Mouse (Mus musculus) intestine, embryonic 14.5 days (tissue): ENCODE data around the gene Gm3043. TPM values are rescaled to one million over a fixed set of nuclear protein-coding genes. Genes with fewer than 3 reads are reported as not detected.
"Not testable (repeated sequence)": the region's sequence is repeated elsewhere in the genome, so short reads cannot be mapped to it uniquely, and the experiment has no call there.

Experiments used
- ATAC-seq: fragments of 200-750 bp; cut with Nextera tagmentation; replicated peaks from 2 replicates; pipeline ENCODE4 v1.8.0; 2017; ENCODE audit warnings: low read depth, moderate number of reproducible peaks, moderate TSS enrichment, moderate library complexity; ENCODE audit not compliant: low FRiP score, low TSS enrichment
- DNase-seq: peaks from one replicate; pipeline ENCODE4 v3.0.0-alpha.2; 2018; ENCODE audit warnings: low spot score
- H3K27ac ChIP-seq: fragments of 300-500 bp; sonication (generic); 2 replicates; pipeline ENCODE4 v1.5.1; 2014; ENCODE audit warnings: low read depth, mild to moderate bottlenecking, control low read depth
- H3K27me3 ChIP-seq: fragments of 300-500 bp; sonication (generic); replicated peaks from 2 replicates; pipeline ENCODE4 v1.6.1; 2014; ENCODE audit warnings: low read length, control low read depth; ENCODE audit not compliant: control insufficient read depth, insufficient read depth
- H3K36me3 ChIP-seq: fragments of 300-500 bp; sonication (generic); 2 replicates; pipeline ENCODE4 v1.6.1; 2014; ENCODE audit warnings: low read length, control low read depth; ENCODE audit not compliant: control insufficient read depth, insufficient read depth
- H3K4me1 ChIP-seq: fragments of 300-500 bp; sonication (generic); replicated peaks from 2 replicates; pipeline ENCODE4 v1.6.1; 2014; ENCODE audit warnings: low read length, control low read depth, mixed read lengths; ENCODE audit not compliant: control insufficient read depth, insufficient read depth
- H3K4me2 ChIP-seq: fragments of 300-500 bp; sonication (generic); 2 replicates; pipeline ENCODE4 v1.6.1; 2014; ENCODE audit warnings: low read length
- H3K4me3 ChIP-seq: fragments of 300-500 bp; sonication (generic); 2 replicates; pipeline ENCODE4 v1.5.1; 2014; ENCODE audit warnings: low read depth, low read length, control low read depth, mixed read lengths
- H3K9ac ChIP-seq: fragments of 300-500 bp; sonication (generic); 2 replicates; pipeline ENCODE4 v1.6.1; 2014; ENCODE audit warnings: mild to moderate bottlenecking, low read length
- H3K9me3 ChIP-seq: fragments of 300-500 bp; sonication (generic); 2 replicates; pipeline ENCODE4 v1.6.1; 2016; ENCODE audit warnings: low read length, control low read depth; ENCODE audit not compliant: control insufficient read depth
- WGBS: fragments of 180-500 bp; shearing (Covaris S2); extraction: QIAGEN DNeasy Blood & Tissue Kit; methylation state at CpG from one replicate; pipeline ENCODE4 v1.1.7; 2014; 5-methylcytosine and 5-hydroxymethylcytosine counted together
- polyA plus RNA-seq: library from polyadenylated mRNA; unstranded; fragments of >200 nt; fragmentation: Nextera tagmentation; extraction: Ambion mirVana; gene quantifications from 2 replicates; pipeline ENCODE4 v1.2.1, GENCODE M21; 2014

Gm3043 gene
- polyA plus RNA-seq: not detected in 2 replicates

- H3K27me3 ChIP-seq, DNase-seq, H3K4me1 ChIP-seq, H3K9ac ChIP-seq, H3K4me3 ChIP-seq, H3K4me2 ChIP-seq, H3K27ac ChIP-seq, ATAC-seq, H3K9me3 ChIP-seq, H3K36me3 ChIP-seq: not testable (repeated sequence)
- WGBS: no CpG with 5 or more reads among the region's 3 CpGs
Observed at GRCm38 (mm10) chr14:3688483-3688882, at the start of gene Gm3043. Gm3043 (plus strand) TSS chr14:3688783.

- H3K4me1 ChIP-seq, H3K9me3 ChIP-seq, H3K27ac ChIP-seq, H3K9ac ChIP-seq, H3K4me3 ChIP-seq, H3K27me3 ChIP-seq, H3K36me3 ChIP-seq, DNase-seq, ATAC-seq, H3K4me2 ChIP-seq: not testable (repeated sequence)
- no CpG with 5 or more reads among the region's 32 CpGs for WGBS
Observed at GRCm38 (mm10) chr14:3651730-3652129, 36.9 kb upstream of the Gm3043 start, which contains the start of gene Gm3020. Gm3020 (plus strand) TSS chr14:3652030.

Other genes starting within 250 kb of the Gm3043 start
- not detected in 2 replicates for gene Gm10408, start 239.4 kb upstream of the Gm3043 start, polyA plus RNA-seq
- gene Gm3012, start 54.3 kb upstream of the Gm3043 start, polyA plus RNA-seq: not detected in 2 replicates
- gene Gm3020, start 36.8 kb upstream of the Gm3043 start, polyA plus RNA-seq: 0.73 and 1.9 TPM in 2 replicates
- 0.09 TPM in 1 of 2 replicates, not detected in the other for gene Gm3002, start 121.3 kb downstream of the Gm3043 start, polyA plus RNA-seq
- not detected in 2 replicates for gene Gm3033, start 157.5 kb downstream of the Gm3043 start, polyA plus RNA-seq
- gene Gm2916, start 195.4 kb downstream of the Gm3043 start, polyA plus RNA-seq: 0.11 TPM in 1 of 2 replicates, not detected in the other
- not detected in 2 replicates for gene Gm3029, start 243.0 kb downstream of the Gm3043 start, polyA plus RNA-seq